Mouse (Mus musculus): ENCODE data around the gene Cep152. TPM values are rescaled to one million over a fixed set of nuclear protein-coding genes. Genes with fewer than 3 reads are reported as not detected.

The Cep152 gene
- total and polyA plus RNA-seq, 3 experiments: 7.7 to 8.9 (median 8.8) TPM

GRCm38 (mm10) chr2:125665213-125665612, 40.3 kb upstream of the Cep152 start:
- TF ChIP-seq ZNF384 (IDR thresholded peaks at IDR 0.05; ENCODE audit: low read depth, low read length) (no peak), CHD1 (IDR thresholded peaks at IDR 0.05; ENCODE audit: low read depth, low read length) (no peak), GABPA (IDR thresholded peaks at IDR 0.05; ENCODE audit: insufficient replicate concordance, low read depth, low read length) (no peak), USF2 (conservative IDR thresholded peaks at IDR 0.05; ENCODE audit: low read depth, low read length) (no peak), MEF2A (IDR thresholded peaks at IDR 0.05; ENCODE audit: borderline replicate concordance, low read depth, low read length) (no peak), BHLHE40 (IDR thresholded peaks at IDR 0.05; ENCODE audit: low read depth, low read length) (no peak), CHD2 (IDR thresholded peaks at IDR 0.05; ENCODE audit: low read length) (no peak), ZC3H11A (IDR thresholded peaks at IDR 0.05; ENCODE audit: low read depth, low read length) (no peak), TCF12 (IDR thresholded peaks at IDR 0.05; ENCODE audit: low read depth, low read length) (no peak), TBP (conservative IDR thresholded peaks at IDR 0.05; ENCODE audit: low read depth, low read length) (no peak), ETS1 (conservative IDR thresholded peaks at IDR 0.05; ENCODE audit: low read depth, low read length) (no peak), MAX (IDR thresholded peaks at IDR 0.05; ENCODE audit: low read length) (no peak), EP300 (IDR thresholded peaks at IDR 0.05; ENCODE audit: low read length) (no peak), CTCF (conservative IDR thresholded peaks at IDR 0.05 in 1 of 2, IDR thresholded peaks at IDR 0.05 in 1 of 2; ENCODE audit: low read depth in 2 of 2, low read length in 2 of 2) (no peak), RAD21 (IDR thresholded peaks at IDR 0.05; ENCODE audit: low read depth, low read length) (no peak), E2F4 (IDR thresholded peaks at IDR 0.05; ENCODE audit: insufficient replicate concordance, low read depth, low read length) (no peak), IRF4 (IDR thresholded peaks at IDR 0.05; ENCODE audit: low read depth, low read length) (no peak), MAFK (IDR thresholded peaks at IDR 0.05; ENCODE audit: insufficient replicate concordance, low read length) (no peak), ELF1 (IDR thresholded peaks at IDR 0.05; ENCODE audit: low read depth, low read length) (no peak), POLR2A (IDR thresholded peaks at IDR 0.05; ENCODE audit: low read depth, low read length) (no peak)
- Histone ChIP-seq H3K79me2 (replicated peaks; ENCODE audit: control insufficient read depth, extremely low read depth, insufficient read depth, poor library complexity, severe bottlenecking) (no peaks in the 10 kb centered on the region), H3K4me1 (ENCODE audit: control insufficient read depth in 1 of 2, insufficient read depth in 2 of 2) (peaks cover 11 to 39% of the 10 kb centered on the region in 2 experiments; a peak in 3 of 4 replicates), H3K9ac (ENCODE audit: insufficient read depth, low read depth) (no peak overlapping the region), H3K4me3 (replicated peaks in 1 of 3; ENCODE audit: low read depth in 2 of 3, low read length in 2 of 3, poor library complexity in 1 of 3) (no peak overlapping the region), H3K4me2 (ENCODE audit: insufficient read depth, low read depth, poor library complexity, severe bottlenecking) (no peak overlapping the region), H3K27ac (ENCODE audit: insufficient read depth, low read depth) (no peak overlapping the region), H3K9me3 (replicated peaks; ENCODE audit: low read length) (peaks cover 2% of the 10 kb centered on the region), H3K27me3 (replicated peaks) (no peaks in the 10 kb centered on the region), H3K36me3 (replicated peaks in 1 of 2; ENCODE audit: control insufficient read depth in 1 of 2, insufficient read depth in 1 of 2, low read length in 1 of 2) (no peaks in the 10 kb centered on the region)
- DNase-seq (ENCODE audit: extremely low read depth): no peak
- dilution Hi-C loops (cut with MboI; ENCODE audit: extremely low pct_ligation_motif_present, extremely low pct_unique_long_range_greater_than_20kb, low sequenced_read_pairs) (no loop called here), in situ Hi-C loops (cut with MboI; ENCODE audit: low pct_ligation_motif_present, low pct_unique_long_range_greater_than_20kb, low sequenced_read_pairs) (loop anchor here (25.0 kb wide), 1 partner anchor 372 kb away; the partner anchor contains the start of gene Fgf7)

GRCm38 (mm10) chr2:125662517-125662916, 37.6 kb upstream of the Cep152 start:
- dilution Hi-C loops (cut with MboI; ENCODE audit: extremely low pct_ligation_motif_present, extremely low pct_unique_long_range_greater_than_20kb, low sequenced_read_pairs): no loop called here
- H3K27ac ChIP-seq (ENCODE audit: insufficient read depth, low read depth): no peak overlapping the region
- no peak for TF ChIP-seq USF1 (IDR thresholded peaks at IDR 0.05; ENCODE audit: low read depth, low read length)
- TF ChIP-seq CTCF (conservative IDR thresholded peaks at IDR 0.05 in 1 of 2, IDR thresholded peaks at IDR 0.05 in 1 of 2; ENCODE audit: low read depth in 2 of 2, low read length in 2 of 2): no peak
- no peak for TF ChIP-seq ETS1 (conservative IDR thresholded peaks at IDR 0.05; ENCODE audit: low read depth, low read length)
- no peak for TF ChIP-seq MYC (IDR thresholded peaks at IDR 0.05; ENCODE audit: low read depth, low read length)
- TF ChIP-seq MXI1 (IDR thresholded peaks at IDR 0.05; ENCODE audit: low read depth, low read length): no peak
- TF ChIP-seq PAX5 (IDR thresholded peaks at IDR 0.05; ENCODE audit: low read length): no peak
- no peak for TF ChIP-seq MAFK (IDR thresholded peaks at IDR 0.05; ENCODE audit: insufficient replicate concordance, low read length)
- no peak for TF ChIP-seq ELF1 (IDR thresholded peaks at IDR 0.05; ENCODE audit: low read depth, low read length)
- TF ChIP-seq MEF2A (IDR thresholded peaks at IDR 0.05; ENCODE audit: borderline replicate concordance, low read depth, low read length): no peak
- TF ChIP-seq ZMIZ1 (IDR thresholded peaks at IDR 0.05; ENCODE audit: low read depth, low read length): no peak
- no peak for TF ChIP-seq CHD1 (IDR thresholded peaks at IDR 0.05; ENCODE audit: low read depth, low read length)
- TF ChIP-seq RAD21 (IDR thresholded peaks at IDR 0.05; ENCODE audit: low read depth, low read length): no peak
- no peak for TF ChIP-seq POLR2AphosphoS2 (IDR thresholded peaks at IDR 0.05; ENCODE audit: low read depth, low read length)
- no peak for TF ChIP-seq MAZ (IDR thresholded peaks at IDR 0.05; ENCODE audit: low read depth, low read length)

More at GRCm38 (mm10) chr2:125662517-125662916, 37.6 kb upstream of the Cep152 start:
- DNase-seq (ENCODE audit: extremely low read depth): no peak
- peaks cover 8 to 34% of the 10 kb centered on the region in 2 experiments; a peak in 3 of 4 replicates for H3K4me1 ChIP-seq (ENCODE audit: control insufficient read depth in 1 of 2, insufficient read depth in 2 of 2)
- no peaks in the 10 kb centered on the region for H3K36me3 ChIP-seq (replicated peaks in 1 of 2; ENCODE audit: control insufficient read depth in 1 of 2, insufficient read depth in 1 of 2, low read length in 1 of 2)
- H3K4me3 ChIP-seq (replicated peaks in 1 of 3; ENCODE audit: low read depth in 2 of 3, low read length in 2 of 3, poor library complexity in 1 of 3): no peak overlapping the region
- no peaks in the 10 kb centered on the region for H3K79me2 ChIP-seq (replicated peaks; ENCODE audit: control insufficient read depth, extremely low read depth, insufficient read depth, poor library complexity, severe bottlenecking)
- peaks cover 4% of the 10 kb centered on the region for H3K9me3 ChIP-seq (replicated peaks; ENCODE audit: low read length)
- in situ Hi-C loops (cut with MboI; ENCODE audit: low pct_ligation_motif_present, low pct_unique_long_range_greater_than_20kb, low sequenced_read_pairs): loop anchor here (5.0 to 25.0 kb wide), 2 partner anchors 65 to 375 kb away; partner anchors contain the start of gene Fgf7
- H3K9ac ChIP-seq (ENCODE audit: insufficient read depth, low read depth): no peak overlapping the region
- H3K4me2 ChIP-seq (ENCODE audit: insufficient read depth, low read depth, poor library complexity, severe bottlenecking): no peak overlapping the region
- no peaks in the 10 kb centered on the region for H3K27me3 ChIP-seq (replicated peaks)

Measured in CH12.LX (cell line).